Mouse (Mus musculus) G1E (cell line): Measurements from ENCODE around the gene Mss51. TPM values are rescaled to one million over a fixed set of nuclear protein-coding genes. Genes with fewer than 3 reads are reported as not detected.
A peak's percentile ranks its signal among the peaks of the same experiment; 100 is the strongest.

Experiments
- ATAC-seq: 2 replicates; pipeline ENCODE4 v1.8.0; 2016; ENCODE audit warnings: mild to moderate bottlenecking; ENCODE audit not compliant: insufficient number of reproducible peaks, poor library complexity, low FRiP score, severe bottlenecking; ENCODE audit errors: extremely low read depth
- DNase-seq: peaks from one replicate; pipeline ENCODE4 v3.0.0; 2012; ENCODE audit warnings: low spot score
- H3K27me3 ChIP-seq: 2 replicates; pipeline ENCODE4 v1.6.1; 2012; ENCODE audit warnings: mild to moderate bottlenecking, low read length, inconsistent platforms; ENCODE audit not compliant: insufficient read depth
- H3K36me3 ChIP-seq: replicated peaks from 2 replicates; pipeline ENCODE3; 2012; ENCODE audit warnings: mild to moderate bottlenecking, inconsistent platforms
- H3K4me1 ChIP-seq: 2 replicates; pipeline ENCODE4 v1.6.1; 2012; ENCODE audit warnings: low read depth, low read length, inconsistent platforms, mixed read lengths; ENCODE audit not compliant: insufficient read depth
- H3K4me3 ChIP-seq: 2 replicates; pipeline ENCODE4 v1.5.1; 2012; ENCODE audit warnings: low read depth, mild to moderate bottlenecking, inconsistent platforms, low read length, moderate library complexity, mixed read lengths
- H3K9me3 ChIP-seq: replicated peaks from 2 replicates; pipeline ENCODE4 v1.6.1; 2012; ENCODE audit warnings: inconsistent platforms
- CTCF ChIP-seq: IDR thresholded peaks from 2 replicates; pipeline ENCODE4 v1.5.1; 2012; ENCODE audit warnings: low read depth, low read length, inconsistent platforms, mixed read lengths
- GATA1 ChIP-seq: IDR thresholded peaks from 2 replicates; pipeline ENCODE4 v1.6.1; 2012; ENCODE audit warnings: borderline replicate concordance, low read length, inconsistent platforms, mixed read lengths
- GATA2 ChIP-seq: IDR thresholded peaks from 2 replicates; pipeline ENCODE4 v1.6.1; 2012; ENCODE audit warnings: low read depth, low read length, inconsistent platforms, borderline replicate concordance
- POLR2AphosphoS5 ChIP-seq: IDR thresholded peaks from 2 replicates; pipeline ENCODE4 v1.6.1; 2012; ENCODE audit warnings: low read depth, low read length, inconsistent platforms; ENCODE audit not compliant: insufficient replicate concordance
- TAL1 ChIP-seq: conservative IDR thresholded peaks from 2 replicates; pipeline ENCODE4 v1.6.1; 2012; ENCODE audit warnings: low read depth, low read length, inconsistent platforms, mixed read lengths
- polyA plus RNA-seq: library from polyadenylated mRNA; stranded (reverse); fragments of >175 nt; gene quantifications from 2 replicates; pipeline ENCODE4 v1.2.3, GENCODE M21; 2012
- total RNA-seq, 2 experiments: library from RNA; stranded (forward) in 1 of 2; stranded (reverse) in 1 of 2; fragments of 200-1000 nt in 1 of 2; fragments of >200 nt in 1 of 2; fragmentation: Nextera tagmentation in 1 of 2; gene quantifications; 2 replicates each; pipeline ENCODE4 v1.2.3; 2014 to 2017

Mss51 gene
- total and polyA plus RNA-seq, 3 experiments = 0.12 to 3.0 (median 1.0) TPM

DNA sequence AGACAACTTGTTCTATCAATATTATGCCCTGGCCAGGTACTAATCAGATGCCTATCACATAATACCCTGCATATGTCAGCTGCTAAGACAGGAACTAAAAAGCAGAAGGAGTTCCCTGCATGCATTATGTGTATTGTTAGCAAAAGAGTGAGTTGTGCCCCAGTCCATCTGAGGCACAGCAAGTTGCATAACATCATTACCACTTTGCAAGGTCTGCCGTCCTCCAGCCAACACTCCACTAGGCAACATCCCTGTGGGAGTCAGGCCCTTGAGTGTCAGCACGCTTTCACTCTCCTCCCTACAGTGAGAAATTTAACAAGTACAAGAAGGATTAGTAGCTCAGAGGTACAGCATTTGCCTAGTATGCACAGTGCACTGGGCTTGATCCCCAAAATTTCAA is 11.7 kb upstream of the Mss51 start:
- ATAC-seq (no peak), DNase-seq (no peak)
- Histone ChIP-seq H3K4me3 (no peak overlapping the region), H3K4me1 (peaks cover 2% of the 10 kb centered on the region; the same call in 1 of the 2 replicates), H3K9me3 (no peaks in the 10 kb centered on the region), H3K27me3 (no peaks in the 10 kb centered on the region), H3K36me3 (peaks cover 39% of the 10 kb centered on the region)
- TF ChIP-seq CTCF (no peak), POLR2AphosphoS5 (no peak), TAL1 (no peak), GATA1 (no peak), GATA2 (no peak)

DNA sequence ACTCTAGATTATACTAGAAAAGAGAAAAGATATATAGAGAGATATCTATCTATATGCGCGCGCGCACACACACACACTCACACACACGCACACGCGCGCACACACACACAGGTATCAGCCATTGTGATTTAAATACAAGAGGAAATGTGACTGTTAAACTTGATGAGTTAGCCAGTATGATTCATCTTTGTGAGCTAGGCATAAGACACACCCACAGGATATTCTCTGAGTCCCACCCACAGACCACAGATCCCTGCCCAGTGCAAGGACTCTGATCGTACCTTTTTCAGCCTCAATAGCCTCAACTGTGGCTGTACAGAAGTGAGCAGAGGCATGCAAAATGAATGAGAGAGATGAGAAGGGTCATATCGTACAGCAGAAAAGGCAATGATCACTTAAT is 6.3 kb upstream of the Mss51 start:
- ATAC-seq (no peak), DNase-seq (no peak)
- H3K4me3 ChIP-seq = no peak overlapping the region
- H3K4me1 ChIP-seq = peaks cover 3% of the 10 kb centered on the region; the same call in 1 of the 2 replicates
- H3K36me3 ChIP-seq = peaks cover 40% of the 10 kb centered on the region
- no peaks in the 10 kb centered on the region for H3K27me3 ChIP-seq
- H3K9me3 ChIP-seq = no peaks in the 10 kb centered on the region
- no peak for TF ChIP-seq CTCF
- TF ChIP-seq POLR2AphosphoS5 = no peak
- no peak for TF ChIP-seq TAL1

DNA sequence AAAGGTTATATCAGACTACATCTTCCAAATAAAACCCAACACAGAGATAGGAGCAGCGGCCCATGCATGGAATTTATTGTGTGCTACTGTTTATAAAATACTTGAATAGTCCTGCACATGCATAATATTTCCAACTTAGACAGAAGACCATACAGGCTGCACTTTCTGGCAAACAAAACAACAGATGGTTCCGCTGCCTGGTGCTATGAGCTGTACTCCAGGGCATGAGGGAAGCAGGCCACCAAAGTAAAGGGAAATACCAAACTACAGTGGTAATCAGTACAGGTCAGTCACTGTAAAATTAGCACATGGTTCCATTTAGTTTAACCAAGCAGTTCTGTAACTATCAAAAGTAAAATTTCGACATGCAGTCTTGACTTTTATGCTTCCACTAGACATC is 3.3 kb upstream of the Mss51 start:
- TF ChIP-seq GATA2 = no peak
- H3K4me3 ChIP-seq = no peak overlapping the region
- peaks cover 3% of the 10 kb centered on the region; the same call in 1 of the 2 replicates for H3K4me1 ChIP-seq
- H3K27me3 ChIP-seq = no peaks in the 10 kb centered on the region
- DNase-seq (no peak), ATAC-seq (no peak)
- peaks cover 50% of the 10 kb centered on the region for H3K36me3 ChIP-seq
- H3K9me3 ChIP-seq = no peaks in the 10 kb centered on the region

DNA sequence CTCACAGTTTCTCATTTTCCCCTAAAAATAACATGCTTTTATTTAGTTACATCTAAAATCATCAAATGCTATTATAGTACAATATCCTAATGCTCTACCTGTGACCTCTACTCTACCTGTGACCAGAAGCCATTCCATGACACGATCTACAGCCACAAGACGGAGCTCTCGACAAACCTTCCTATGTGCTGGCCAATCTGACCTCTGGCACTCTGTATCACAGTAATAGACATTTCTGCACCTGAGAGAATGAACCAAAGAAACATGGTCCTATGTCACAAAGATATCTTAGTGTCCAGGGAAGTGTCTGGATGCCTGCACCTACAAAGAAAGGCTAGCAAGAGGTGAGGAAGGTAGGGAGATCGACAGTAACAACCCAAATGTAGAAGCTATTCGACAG is 10.7 kb downstream of the Mss51 start:
- H3K9me3 ChIP-seq = no peaks in the 10 kb centered on the region
- H3K36me3 ChIP-seq = peaks cover 44% of the 10 kb centered on the region
- no peak overlapping the region for H3K4me3 ChIP-seq
- ATAC-seq (no peak), DNase-seq (no peak)
- H3K27me3 ChIP-seq = no peaks in the 10 kb centered on the region
- peaks cover 7% of the 10 kb centered on the region for H3K4me1 ChIP-seq
- TF ChIP-seq GATA1 = no peak
- no peak for TF ChIP-seq GATA2
- no peak for TF ChIP-seq CTCF
- TF ChIP-seq POLR2AphosphoS5 = no peak
- TF ChIP-seq TAL1 = no peak

DNA sequence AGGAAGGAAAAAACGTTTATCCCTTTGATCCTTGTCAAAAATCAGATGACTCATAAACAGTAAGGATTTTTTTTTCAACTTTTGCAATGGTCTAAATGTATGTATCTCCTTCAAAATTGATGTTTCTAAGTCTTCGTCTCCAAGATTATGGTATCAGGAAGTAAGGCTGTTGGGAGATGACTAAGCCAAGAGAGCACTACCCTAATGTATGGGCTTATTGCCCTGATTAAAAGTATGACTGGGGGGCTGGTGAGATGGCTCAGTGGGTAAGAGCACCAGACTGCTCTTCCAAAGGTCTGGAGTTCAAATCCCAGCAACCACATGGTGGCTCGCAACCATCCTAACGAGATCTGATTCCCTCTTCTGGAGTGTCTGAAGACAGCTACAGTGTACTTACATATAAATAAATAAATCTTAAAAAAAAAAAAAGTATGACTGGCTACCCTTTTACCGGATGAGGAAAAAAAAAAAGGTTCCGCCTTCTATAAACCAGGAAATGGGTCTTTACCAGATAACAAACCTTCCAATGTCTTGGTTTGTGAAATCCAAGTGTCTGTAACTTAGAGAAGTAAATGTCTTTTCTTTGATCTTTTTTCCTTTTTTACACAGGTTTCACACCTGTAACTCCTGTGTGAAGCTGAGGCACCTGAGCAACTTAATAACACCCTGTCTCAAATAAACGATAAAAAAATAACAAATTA is 14.5 kb downstream of the Mss51 start:
- no peaks in the 10 kb centered on the region for H3K9me3 ChIP-seq
- no peaks in the 10 kb centered on the region for H3K27me3 ChIP-seq
- peaks cover 36% of the 10 kb centered on the region for H3K36me3 ChIP-seq
- H3K4me1 ChIP-seq = peaks cover 34% of the 10 kb centered on the region
- no peak overlapping the region for H3K4me3 ChIP-seq
- ATAC-seq (no peak), DNase-seq (no peak)
- no peak for TF ChIP-seq GATA1
- TF ChIP-seq POLR2AphosphoS5 = no peak
- no peak for TF ChIP-seq CTCF
- TF ChIP-seq GATA2 = no peak
- no peak for TF ChIP-seq TAL1

DNA sequence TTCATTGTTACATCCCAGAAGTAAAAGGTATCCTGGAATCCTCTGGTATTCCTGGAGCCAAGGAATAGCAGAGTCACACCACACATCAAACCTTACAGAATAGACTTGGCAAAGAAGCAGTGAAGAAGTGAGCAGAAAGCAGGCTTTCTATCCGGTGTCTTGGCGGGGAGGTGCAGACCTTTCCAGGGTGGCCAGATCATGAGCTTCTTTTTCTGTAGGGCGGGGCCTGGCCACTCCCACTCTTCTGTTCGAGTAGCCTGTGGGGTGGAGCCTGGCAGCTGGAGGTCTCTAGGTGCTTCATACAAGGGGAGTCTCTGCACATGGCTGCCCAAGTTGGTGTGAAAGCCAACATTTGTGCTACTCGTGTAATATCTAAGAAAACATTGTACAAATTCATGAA is 15.5 kb downstream of the Mss51 start:
- DNase-seq (peak; percentile 43), ATAC-seq (peak; percentile 58; the same call in 1 of the 2 replicates)
- TF ChIP-seq GATA1 (no peak), GATA2 (no peak), POLR2AphosphoS5 (no peak), TAL1 (no peak), CTCF (no peak)
- H3K36me3 ChIP-seq = peaks cover 41% of the 10 kb centered on the region
- no peaks in the 10 kb centered on the region for H3K27me3 ChIP-seq
- no peak overlapping the region; the same call in 1 of the 2 replicates for H3K4me3 ChIP-seq
- no peaks in the 10 kb centered on the region for H3K9me3 ChIP-seq
- peaks cover 34% of the 10 kb centered on the region for H3K4me1 ChIP-seq
